Mouse (Mus musculus) CH12.LX (cell line): Measurements from ENCODE around the gene Ablim2. TPM values are rescaled to one million over a fixed set of nuclear protein-coding genes. Genes with fewer than 3 reads are reported as not detected.

Experiments used
- DNase-seq: peaks from one replicate; pipeline ENCODE4 v3.0.0-alpha.2; 2013; ENCODE audit errors: extremely low read depth
- H3K27ac ChIP-seq: 2 replicates; pipeline ENCODE4 v1.5.1; 2012; ENCODE audit warnings: low read depth, mild to moderate bottlenecking, control low read depth, moderate library complexity; ENCODE audit not compliant: insufficient read depth
- H3K27me3 ChIP-seq: replicated peaks from 2 replicates; pipeline ENCODE3; 2012; ENCODE audit warnings: inconsistent platforms
- H3K36me3 ChIP-seq, 2 experiments: replicated peaks in 1 of 2; 2 replicates each; pipeline versions ENCODE3 to v1.6.1; 2012; ENCODE audit warnings: inconsistent platforms in 1 of 2, low read length in 1 of 2, mild to moderate bottlenecking in 1 of 2, mixed read lengths in 1 of 2, moderate library complexity in 1 of 2; ENCODE audit not compliant: control insufficient read depth in 1 of 2, insufficient read depth in 1 of 2
- H3K4me1 ChIP-seq, 2 experiments: 2 replicates each; pipeline ENCODE4 v1.6.1; 2012; ENCODE audit warnings: inconsistent platforms in 1 of 2, moderate library complexity in 1 of 2; ENCODE audit not compliant: insufficient read depth in 2 of 2, control insufficient read depth in 1 of 2
- H3K4me2 ChIP-seq: 2 replicates; pipeline ENCODE4 v1.6.1; 2012; ENCODE audit warnings: low read depth, mild to moderate bottlenecking, control low read depth; ENCODE audit not compliant: poor library complexity, insufficient read depth, severe bottlenecking
- H3K4me3 ChIP-seq, 3 experiments: fragments of 150-350 bp in 1 of 3; sonication (generic) in 1 of 3; replicated peaks in 1 of 3; 2 replicates each; pipeline versions ENCODE3 to v1.5.1; 2011 to 2012; ENCODE audit warnings: low read depth in 2 of 3, low read length in 2 of 3, mild to moderate bottlenecking in 2 of 3, moderate library complexity in 2 of 3, control low read depth in 1 of 3, improper control_type of control experiment in 1 of 3, inconsistent platforms in 1 of 3, mixed read lengths in 1 of 3; ENCODE audit not compliant: poor library complexity in 1 of 3
- H3K79me2 ChIP-seq: replicated peaks from 2 replicates; pipeline ENCODE4 v1.6.1; 2012; ENCODE audit warnings: mild to moderate bottlenecking, moderate library complexity; ENCODE audit not compliant: control insufficient read depth, poor library complexity, insufficient read depth, severe bottlenecking; ENCODE audit errors: extremely low read depth
- H3K9ac ChIP-seq: 2 replicates; pipeline ENCODE4 v1.6.1; 2012; ENCODE audit warnings: low read depth, mild to moderate bottlenecking, control low read depth, moderate library complexity; ENCODE audit not compliant: insufficient read depth
- H3K9me3 ChIP-seq: replicated peaks from 2 replicates; pipeline ENCODE3; 2012; ENCODE audit warnings: low read length, inconsistent platforms, mixed read lengths
- CHD1 ChIP-seq: IDR thresholded peaks from 2 replicates; pipeline ENCODE4 v1.6.1; 2012; ENCODE audit warnings: low read depth, low read length, improper control_type of control experiment, inconsistent platforms
- CTCF ChIP-seq, 2 experiments: IDR thresholded peaks in 1 of 2; conservative IDR thresholded peaks in 1 of 2; 2 replicates each; pipeline ENCODE4 v1.5.1; 2011 to 2012; ENCODE audit warnings: low read depth in 2 of 2, low read length in 2 of 2, improper control_type of control experiment in 1 of 2, inconsistent platforms in 1 of 2, mild to moderate bottlenecking in 1 of 2, moderate library complexity in 1 of 2
- ELF1 ChIP-seq: IDR thresholded peaks from 2 replicates; pipeline ENCODE4 v1.6.1; 2014; ENCODE audit warnings: low read depth, mild to moderate bottlenecking, inconsistent platforms, low read length, improper control_type of control experiment
- JUND ChIP-seq: conservative IDR thresholded peaks from 2 replicates; pipeline ENCODE4 v1.6.1; 2011; ENCODE audit warnings: low read depth, low read length, improper control_type of control experiment
- MXI1 ChIP-seq: IDR thresholded peaks from 2 replicates; pipeline ENCODE4 v1.6.1; 2011; ENCODE audit warnings: mild to moderate bottlenecking, low read depth, low read length, improper control_type of control experiment
- POLR2A ChIP-seq: IDR thresholded peaks from 2 replicates; pipeline ENCODE4 v1.6.1; 2011; ENCODE audit warnings: low read depth, mild to moderate bottlenecking, improper control_type of control experiment, low read length
- POLR2AphosphoS2 ChIP-seq: IDR thresholded peaks from 2 replicates; pipeline ENCODE4 v1.6.1; 2011; ENCODE audit warnings: low read depth, low read length, improper control_type of control experiment
- RCOR1 ChIP-seq: conservative IDR thresholded peaks from 2 replicates; pipeline ENCODE4 v1.6.1; 2012; ENCODE audit warnings: low read depth, mild to moderate bottlenecking, inconsistent platforms, low read length, improper control_type of control experiment
- SIN3A ChIP-seq: IDR thresholded peaks from 2 replicates; pipeline ENCODE4 v1.6.1; 2012; ENCODE audit warnings: low read length, improper control_type of control experiment, inconsistent platforms
- SMC3 ChIP-seq: IDR thresholded peaks from 2 replicates; pipeline ENCODE4 v1.6.1; 2011; ENCODE audit warnings: low read depth, low read length, improper control_type of control experiment
- USF1 ChIP-seq: IDR thresholded peaks from 2 replicates; pipeline ENCODE4 v1.6.1; 2014; ENCODE audit warnings: low read depth, mild to moderate bottlenecking, inconsistent platforms, low read length, improper control_type of control experiment
- USF2 ChIP-seq: conservative IDR thresholded peaks from 2 replicates; pipeline ENCODE4 v1.6.1; 2011; ENCODE audit warnings: low read depth, low read length, improper control_type of control experiment
- ZC3H11A ChIP-seq: IDR thresholded peaks from 2 replicates; pipeline ENCODE4 v1.6.1; 2012; ENCODE audit warnings: low read depth, mild to moderate bottlenecking, inconsistent platforms, low read length, improper control_type of control experiment
- ZMIZ1 ChIP-seq: IDR thresholded peaks from 2 replicates; pipeline ENCODE4 v1.6.1; 2012; ENCODE audit warnings: low read depth, mild to moderate bottlenecking, inconsistent platforms, low read length, improper control_type of control experiment
- dilution Hi-C: fragments of 300-500 bp; cut with MboI; formaldehyde crosslinking; loops from 2 replicates; pipeline ENCODE4 v1.14.3; 2020; ENCODE audit warnings: low sequenced_read_pairs; ENCODE audit not compliant: extremely low pct_unique_long_range_greater_than_20kb, extremely low pct_ligation_motif_present
- in situ Hi-C: fragments of 300-500 bp; cut with MboI; formaldehyde crosslinking; loops from 3 replicates; pipeline ENCODE4 v1.14.3; 2019; ENCODE audit warnings: low sequenced_read_pairs, low pct_ligation_motif_present, low pct_unique_long_range_greater_than_20kb, mixed read lengths
- polyA plus RNA-seq: library from polyadenylated mRNA; unstranded; fragments of >175 nt; gene quantifications from 2 replicates; pipeline ENCODE4 v1.2.1, GENCODE M21; 2012; ENCODE audit warnings: low read depth; ENCODE audit not compliant: insufficient read length
- total RNA-seq, 2 experiments: library from RNA; depleted of rRNA; stranded (reverse); fragments of 300-350 nt in 1 of 2; fragments of >200 nt in 1 of 2; gene quantifications; 2 replicates each; pipeline ENCODE4 v1.2.3; 2012 to 2014

The Ablim2 gene
- total and polyA plus RNA-seq, 3 experiments: 4.4 to 12.2 (median 11.0) TPM

- dilution Hi-C loops: no loop called here
- in situ Hi-C loops: loop anchor here (5.0 kb wide), 1 partner anchor 33 kb away; the partner anchor contains the start of gene Ablim2
- Histone ChIP-seq H3K27ac (no peak overlapping the region), H3K27me3 (no peaks in the 10 kb centered on the region), H3K4me1 (peaks cover 12 to 66% of the 10 kb centered on the region in 2 experiments), H3K4me3 (no peak overlapping the region), H3K9ac (no peak overlapping the region)
- DNase-seq: no peak
- TF ChIP-seq ELF1: no peak
- no peak for TF ChIP-seq USF2
- TF ChIP-seq, all 38 proteins: peak for 0
- Histone ChIP-seq H3K36me3 (peaks cover 0 to 25% of the 10 kb centered on the region in 2 experiments), H3K79me2 (no peaks in the 10 kb centered on the region), H3K4me2 (no peak overlapping the region), H3K9me3 (no peaks in the 10 kb centered on the region)
Observed at GRCm38 (mm10) chr5:35723900-35724299, 33.8 kb upstream of the Ablim2 start.

GRCm38 (mm10) chr5:35725840-35726239 is 31.8 kb upstream of the Ablim2 start:
- H3K4me1 ChIP-seq: peaks cover 21 to 71% of the 10 kb centered on the region in 2 experiments
- no peak overlapping the region for H3K27ac ChIP-seq
- dilution Hi-C loops: no loop called here
- H3K36me3 ChIP-seq: peaks cover 0 to 17% of the 10 kb centered on the region in 2 experiments
- no peaks in the 10 kb centered on the region for H3K27me3 ChIP-seq
- TF ChIP-seq SMC3: no peak
- TF ChIP-seq CHD1: no peak
- TF ChIP-seq POLR2AphosphoS2: no peak
- no peak for TF ChIP-seq USF1
- TF ChIP-seq JUND: no peak
- TF ChIP-seq USF2: no peak
- TF ChIP-seq SIN3A: no peak
- TF ChIP-seq RCOR1: no peak
- no peak for TF ChIP-seq POLR2A
- no peak for TF ChIP-seq MXI1
- no peak overlapping the region for H3K4me3 ChIP-seq
- in situ Hi-C loops: no loop called here
- no peaks in the 10 kb centered on the region for H3K9me3 ChIP-seq
- no peak overlapping the region for H3K4me2 ChIP-seq
- DNase-seq: no peak
- H3K9ac ChIP-seq: no peak overlapping the region
- no peaks in the 10 kb centered on the region for H3K79me2 ChIP-seq

DNA sequence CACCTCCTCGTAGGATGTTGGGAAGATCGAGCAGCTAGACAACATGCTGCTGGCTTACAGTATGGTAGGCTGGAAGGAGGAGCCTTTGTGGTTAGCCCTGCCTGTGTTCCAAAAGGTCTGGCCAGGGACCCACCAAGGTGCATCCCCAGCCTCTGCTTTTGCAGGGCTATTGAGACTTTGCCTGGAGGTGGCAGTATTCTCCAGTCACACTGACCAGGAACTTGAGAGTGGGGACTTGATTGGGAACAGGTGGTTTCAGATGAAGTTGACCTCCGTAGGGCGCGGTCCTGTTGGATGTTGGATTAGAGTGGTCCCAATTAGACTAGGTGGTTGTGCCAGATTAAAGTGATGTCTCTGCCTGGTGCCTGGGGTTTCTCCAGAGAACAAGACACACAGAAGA is 30.2 kb upstream of the Ablim2 start:
- Histone ChIP-seq H3K4me1 (peaks cover 21 to 55% of the 10 kb centered on the region in 2 experiments), H3K9me3 (no peaks in the 10 kb centered on the region), H3K27ac (no peak overlapping the region), H3K4me2 (no peak overlapping the region), H3K36me3 (peaks cover 0 to 9% of the 10 kb centered on the region in 2 experiments), H3K4me3 (no peak overlapping the region), H3K27me3 (no peaks in the 10 kb centered on the region), H3K79me2 (no peaks in the 10 kb centered on the region), H3K9ac (no peak overlapping the region)
- dilution Hi-C loops (no loop called here), in situ Hi-C loops (no loop called here)
- TF ChIP-seq ZMIZ1 (no peak), ZC3H11A (no peak), SMC3 (peak; percentile 25), CTCF (conservative IDR thresholded peaks at IDR 0.05 in 1 of 2, IDR thresholded peaks at IDR 0.05 in 1 of 2; ENCODE audit: low read depth in 2 of 2, low read length in 2 of 2) (peak in 1 of 2 experiments; percentile 36; a peak in 2 of 4 replicates)
- DNase-seq: peak; percentile 2
